Mouse (Mus musculus): ENCODE results near the gene Gm20388. TPM values are rescaled to one million over a fixed set of nuclear protein-coding genes. Genes with fewer than 3 reads are reported as not detected.

The Gm20388 gene
- total and polyA plus RNA-seq, 3 experiments = 0.02 to 0.05 TPM; not detected in 1

GRCm38 (mm10) chr8:121074108-121074847 is 1163.6 kb downstream of the Gm20388 start:
- no peak for ATAC-seq (ENCODE audit: extremely low read depth, insufficient number of reproducible peaks, low FRiP score, poor library complexity, severe bottlenecking)
- Histone ChIP-seq H3K27me3 (ENCODE audit: insufficient read depth, low read length) (peaks cover 8% of the 10 kb centered on the region; the same call in 1 of the 2 replicates), H3K4me3 (ENCODE audit: low read depth, low read length) (no peak overlapping the region), H3K4me1 (ENCODE audit: insufficient read depth, low read depth, low read length) (no peaks in the 10 kb centered on the region), H3K36me3 (replicated peaks) (no peaks in the 10 kb centered on the region), H3K9me3 (replicated peaks) (peaks cover 70% of the 10 kb centered on the region)
- DNase-seq (ENCODE audit: low spot score) = no peak
- TF ChIP-seq GATA1 (IDR thresholded peaks at IDR 0.05; ENCODE audit: borderline replicate concordance, low read length) (no peak), POLR2AphosphoS5 (IDR thresholded peaks at IDR 0.05; ENCODE audit: insufficient replicate concordance, low read depth, low read length) (no peak), GATA2 (IDR thresholded peaks at IDR 0.05; ENCODE audit: borderline replicate concordance, low read depth, low read length) (no peak), TAL1 (conservative IDR thresholded peaks at IDR 0.05; ENCODE audit: low read depth, low read length) (no peak), CTCF (IDR thresholded peaks at IDR 0.05; ENCODE audit: low read depth, low read length) (no peak)

GRCm38 (mm10) chr8:121074848-121075145 is 1164.2 kb downstream of the Gm20388 start:
- no peak for DNase-seq (ENCODE audit: low spot score)
- peaks cover 8% of the 10 kb centered on the region; the same call in 1 of the 2 replicates for H3K27me3 ChIP-seq (ENCODE audit: insufficient read depth, low read length)
- H3K36me3 ChIP-seq (replicated peaks) = no peaks in the 10 kb centered on the region
- ATAC-seq (ENCODE audit: extremely low read depth, insufficient number of reproducible peaks, low FRiP score, poor library complexity, severe bottlenecking) = no peak
- H3K9me3 ChIP-seq (replicated peaks) = peaks cover 66% of the 10 kb centered on the region
- no peak overlapping the region for H3K4me3 ChIP-seq (ENCODE audit: low read depth, low read length)
- no peaks in the 10 kb centered on the region for H3K4me1 ChIP-seq (ENCODE audit: insufficient read depth, low read depth, low read length)
- TF ChIP-seq POLR2AphosphoS5 (IDR thresholded peaks at IDR 0.05; ENCODE audit: insufficient replicate concordance, low read depth, low read length) = no peak
- TF ChIP-seq GATA1 (IDR thresholded peaks at IDR 0.05; ENCODE audit: borderline replicate concordance, low read length) = no peak
- TF ChIP-seq CTCF (IDR thresholded peaks at IDR 0.05; ENCODE audit: low read depth, low read length) = no peak
- TF ChIP-seq TAL1 (conservative IDR thresholded peaks at IDR 0.05; ENCODE audit: low read depth, low read length) = no peak
- TF ChIP-seq GATA2 (IDR thresholded peaks at IDR 0.05; ENCODE audit: borderline replicate concordance, low read depth, low read length) = no peak

DNA sequence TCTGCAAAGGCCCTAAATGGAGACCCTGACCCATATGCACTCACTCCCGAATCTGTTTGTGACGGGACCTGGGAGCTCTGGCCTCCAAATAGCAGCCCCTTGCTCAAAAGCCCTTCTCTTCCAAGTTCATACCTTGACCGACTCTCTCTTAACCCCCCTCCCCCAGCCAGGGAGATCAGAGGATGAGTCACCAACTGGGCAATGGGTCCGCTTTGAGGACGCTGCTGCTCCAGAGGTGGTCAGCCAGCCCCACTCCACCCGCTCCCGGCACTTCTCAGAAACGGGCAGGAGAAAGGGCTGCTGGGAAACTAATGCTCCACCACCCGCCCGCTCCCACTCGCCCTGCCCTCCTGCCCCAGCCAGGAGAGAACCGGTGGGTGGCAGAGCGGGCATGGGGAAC is 1165.3 kb downstream of the Gm20388 start:
- Histone ChIP-seq H3K4me1 (ENCODE audit: insufficient read depth, low read depth, low read length) (no peaks in the 10 kb centered on the region), H3K27me3 (ENCODE audit: insufficient read depth, low read length) (peaks cover 11% of the 10 kb centered on the region; the same call in 1 of the 2 replicates), H3K9me3 (replicated peaks) (peaks cover 66% of the 10 kb centered on the region), H3K4me3 (ENCODE audit: low read depth, low read length) (no peak overlapping the region), H3K36me3 (replicated peaks) (no peaks in the 10 kb centered on the region)
- ATAC-seq (ENCODE audit: extremely low read depth, insufficient number of reproducible peaks, low FRiP score, poor library complexity, severe bottlenecking) (no peak), DNase-seq (ENCODE audit: low spot score) (no peak)
- no peak for TF ChIP-seq TAL1 (conservative IDR thresholded peaks at IDR 0.05; ENCODE audit: low read depth, low read length)
- TF ChIP-seq GATA2 (IDR thresholded peaks at IDR 0.05; ENCODE audit: borderline replicate concordance, low read depth, low read length) = no peak
- TF ChIP-seq POLR2AphosphoS5 (IDR thresholded peaks at IDR 0.05; ENCODE audit: insufficient replicate concordance, low read depth, low read length) = no peak
- TF ChIP-seq GATA1 (IDR thresholded peaks at IDR 0.05; ENCODE audit: borderline replicate concordance, low read length) = no peak
- no peak for TF ChIP-seq CTCF (IDR thresholded peaks at IDR 0.05; ENCODE audit: low read depth, low read length)

DNA sequence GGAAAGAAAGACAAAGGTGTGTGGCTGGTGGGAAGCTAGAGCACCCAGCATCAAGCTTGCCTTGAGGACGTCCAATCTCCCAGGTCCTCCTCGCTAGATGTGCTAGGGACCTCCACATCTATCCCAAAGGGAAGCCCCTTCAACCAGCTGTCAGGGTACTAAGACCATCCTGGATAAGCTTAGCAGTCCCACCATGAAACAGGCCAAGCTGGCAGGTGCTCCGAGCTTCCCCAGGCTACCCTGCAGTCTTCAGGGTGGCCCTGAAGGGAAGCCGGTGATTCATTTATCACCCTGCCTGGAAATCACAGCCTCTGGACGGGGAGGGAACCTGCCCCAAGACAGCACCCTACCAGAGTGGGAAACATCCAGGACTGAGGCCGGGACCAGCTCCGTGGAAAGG is 1165.9 kb downstream of the Gm20388 start:
- DNase-seq (ENCODE audit: low spot score) (no peak), ATAC-seq (ENCODE audit: extremely low read depth, insufficient number of reproducible peaks, low FRiP score, poor library complexity, severe bottlenecking) (no peak)
- peaks cover 11% of the 10 kb centered on the region; the same call in 1 of the 2 replicates for H3K27me3 ChIP-seq (ENCODE audit: insufficient read depth, low read length)
- TF ChIP-seq POLR2AphosphoS5 (IDR thresholded peaks at IDR 0.05; ENCODE audit: insufficient replicate concordance, low read depth, low read length) (no peak), GATA2 (IDR thresholded peaks at IDR 0.05; ENCODE audit: borderline replicate concordance, low read depth, low read length) (no peak), GATA1 (IDR thresholded peaks at IDR 0.05; ENCODE audit: borderline replicate concordance, low read length) (no peak), CTCF (IDR thresholded peaks at IDR 0.05; ENCODE audit: low read depth, low read length) (no peak), TAL1 (conservative IDR thresholded peaks at IDR 0.05; ENCODE audit: low read depth, low read length) (no peak)
- H3K36me3 ChIP-seq (replicated peaks) = no peaks in the 10 kb centered on the region
- H3K4me3 ChIP-seq (ENCODE audit: low read depth, low read length) = no peak overlapping the region
- H3K4me1 ChIP-seq (ENCODE audit: insufficient read depth, low read depth, low read length) = no peaks in the 10 kb centered on the region
- H3K9me3 ChIP-seq (replicated peaks) = peaks cover 65% of the 10 kb centered on the region

DNA sequence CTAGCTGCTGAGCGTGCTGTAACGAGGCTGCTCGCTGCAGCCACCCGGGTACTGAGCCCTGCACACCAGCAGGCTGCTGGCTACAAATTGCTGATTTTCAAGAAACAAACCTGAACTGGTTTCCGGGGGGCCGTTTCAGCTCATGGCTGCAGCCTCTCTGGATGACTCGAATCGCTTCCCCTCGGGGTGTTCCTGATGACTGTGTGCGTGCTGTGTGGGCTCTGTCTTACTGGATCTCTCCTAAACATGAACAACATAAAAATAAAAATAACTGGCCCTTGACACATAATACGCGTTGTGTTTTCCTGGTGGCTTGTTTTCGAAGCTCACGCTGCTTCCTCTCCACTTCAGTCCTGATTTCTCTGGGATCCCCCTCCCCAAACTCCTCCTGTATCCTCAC is 1168.1 kb downstream of the Gm20388 start:
- H3K4me1 ChIP-seq (ENCODE audit: insufficient read depth, low read depth, low read length) = no peaks in the 10 kb centered on the region
- H3K36me3 ChIP-seq (replicated peaks) = no peaks in the 10 kb centered on the region
- no peak for DNase-seq (ENCODE audit: low spot score)
- no peak for TF ChIP-seq GATA2 (IDR thresholded peaks at IDR 0.05; ENCODE audit: borderline replicate concordance, low read depth, low read length)
- no peak for TF ChIP-seq CTCF (IDR thresholded peaks at IDR 0.05; ENCODE audit: low read depth, low read length)
- TF ChIP-seq POLR2AphosphoS5 (IDR thresholded peaks at IDR 0.05; ENCODE audit: insufficient replicate concordance, low read depth, low read length) = no peak
- TF ChIP-seq GATA1 (IDR thresholded peaks at IDR 0.05; ENCODE audit: borderline replicate concordance, low read length) = no peak
- TF ChIP-seq TAL1 (conservative IDR thresholded peaks at IDR 0.05; ENCODE audit: low read depth, low read length) = no peak
- peaks cover 70% of the 10 kb centered on the region for H3K9me3 ChIP-seq (replicated peaks)
- no peak overlapping the region for H3K4me3 ChIP-seq (ENCODE audit: low read depth, low read length)
- peaks cover 11% of the 10 kb centered on the region; the same call in 1 of the 2 replicates for H3K27me3 ChIP-seq (ENCODE audit: insufficient read depth, low read length)
- no peak for ATAC-seq (ENCODE audit: extremely low read depth, insufficient number of reproducible peaks, low FRiP score, poor library complexity, severe bottlenecking)

GRCm38 (mm10) chr8:121079201-121079600 is 1168.6 kb downstream of the Gm20388 start:
- DNase-seq (ENCODE audit: low spot score) (no peak), ATAC-seq (ENCODE audit: extremely low read depth, insufficient number of reproducible peaks, low FRiP score, poor library complexity, severe bottlenecking) (no peak)
- Histone ChIP-seq H3K9me3 (replicated peaks) (peaks cover 70% of the 10 kb centered on the region), H3K4me1 (ENCODE audit: insufficient read depth, low read depth, low read length) (no peaks in the 10 kb centered on the region), H3K27me3 (ENCODE audit: insufficient read depth, low read length) (peaks cover 11% of the 10 kb centered on the region; the same call in 1 of the 2 replicates), H3K36me3 (replicated peaks) (no peaks in the 10 kb centered on the region), H3K4me3 (ENCODE audit: low read depth, low read length) (no peak overlapping the region)
- TF ChIP-seq CTCF (IDR thresholded peaks at IDR 0.05; ENCODE audit: low read depth, low read length) = no peak

Data from G1E (cell line).